Mouse (Mus musculus): ENCODE results near the gene Sorcs3. TPM values are rescaled to one million over a fixed set of nuclear protein-coding genes. Genes with fewer than 3 reads are reported as not detected.

Sorcs3 gene
- total and polyA plus RNA-seq, 2 experiments from 2014 or later = 10.9 to 20.8 TPM

- WGBS = 22% methylated on average over 9 of the region's 9 CpGs
- peaks cover 18% of the 10 kb centered on the region for H3K4me1 ChIP-seq (ENCODE audit: insufficient read depth)
- no peak overlapping the region for H3K27ac ChIP-seq (ENCODE audit: low read depth, low read length)
- no peak overlapping the region for H3K9ac ChIP-seq
- peak; percentile 71 for DNase-seq
- 0 out of 2 replicates have a peak, but pooled peaks cover 4% of the 10 kb centered on the region for H3K27me3 ChIP-seq (ENCODE audit: insufficient read depth, low read length)
- H3K9me3 ChIP-seq (ENCODE audit: low read length) = no peaks in the 10 kb centered on the region
- H3K4me3 ChIP-seq (ENCODE audit: low read depth, low read length) = no peak overlapping the region
- H3K36me3 ChIP-seq (ENCODE audit: insufficient read depth) = no peaks in the 10 kb centered on the region
- no peak for TF ChIP-seq CTCF (IDR thresholded peaks at IDR 0.05; ENCODE audit: low read depth)
- peak overlapping the region; percentile 38 for H3K4me2 ChIP-seq (ENCODE audit: low read depth)
- ATAC-seq = peak; percentile 82
These were observed 32.6 kb downstream of the Sorcs3 start for GRCm38 (mm10) chr19:48238391-48238790.

- no peaks in the 10 kb centered on the region for H3K9me3 ChIP-seq (ENCODE audit: low read length)
- ATAC-seq (peak; percentile 70), DNase-seq (peak; percentile 48)
- no peak overlapping the region for H3K9ac ChIP-seq
- TF ChIP-seq CTCF (IDR thresholded peaks at IDR 0.05; ENCODE audit: low read depth) = no peak
- H3K27me3 ChIP-seq (ENCODE audit: insufficient read depth, low read length) = 0 out of 2 replicates have a peak, but pooled peaks cover 4% of the 10 kb centered on the region
- no peak overlapping the region for H3K4me2 ChIP-seq (ENCODE audit: low read depth)
- H3K4me3 ChIP-seq (ENCODE audit: low read depth, low read length) = no peak overlapping the region
- WGBS = 9% methylated on average over 2 of the region's 2 CpGs
- H3K36me3 ChIP-seq (ENCODE audit: insufficient read depth) = no peaks in the 10 kb centered on the region
- H3K4me1 ChIP-seq (ENCODE audit: insufficient read depth) = peaks cover 18% of the 10 kb centered on the region
- H3K27ac ChIP-seq (ENCODE audit: low read depth, low read length) = no peak overlapping the region
These were observed 35.1 kb downstream of the Sorcs3 start for GRCm38 (mm10) chr19:48240960-48241359.

- Histone ChIP-seq H3K36me3 (ENCODE audit: insufficient read depth) (no peaks in the 10 kb centered on the region), H3K9ac (no peak overlapping the region), H3K4me1 (ENCODE audit: insufficient read depth) (0 out of 2 replicates have a peak, but pooled peaks cover 7% of the 10 kb centered on the region), H3K27me3 (ENCODE audit: insufficient read depth, low read length) (no peaks in the 10 kb centered on the region), H3K4me3 (ENCODE audit: low read depth, low read length) (no peak overlapping the region), H3K9me3 (ENCODE audit: low read length) (no peaks in the 10 kb centered on the region), H3K4me2 (ENCODE audit: low read depth) (no peak overlapping the region), H3K27ac (ENCODE audit: low read depth, low read length) (no peak overlapping the region)
- no peak for DNase-seq
- no peak for TF ChIP-seq CTCF (IDR thresholded peaks at IDR 0.05; ENCODE audit: low read depth)
- no peak for ATAC-seq
- WGBS = 67% methylated on average over 3 of the region's 3 CpGs
These were observed 38.2 kb downstream of the Sorcs3 start for GRCm38 (mm10) chr19:48244036-48244435.

GRCm38 (mm10) chr19:48259223-48259622 lies 53.4 kb downstream of the Sorcs3 start:
- H3K4me2 ChIP-seq (ENCODE audit: low read depth) = no peak overlapping the region
- ATAC-seq (no peak), DNase-seq (no peak)
- 75% methylated on average over 7 of the region's 7 CpGs for WGBS
- H3K4me1 ChIP-seq (ENCODE audit: insufficient read depth) = no peaks in the 10 kb centered on the region
- H3K4me3 ChIP-seq (ENCODE audit: low read depth, low read length) = no peak overlapping the region
- no peaks in the 10 kb centered on the region for H3K36me3 ChIP-seq (ENCODE audit: insufficient read depth)
- H3K9me3 ChIP-seq (ENCODE audit: low read length) = no peaks in the 10 kb centered on the region
- H3K9ac ChIP-seq = no peak overlapping the region
- H3K27ac ChIP-seq (ENCODE audit: low read depth, low read length) = no peak overlapping the region
- no peak for TF ChIP-seq CTCF (IDR thresholded peaks at IDR 0.05; ENCODE audit: low read depth)
- no peaks in the 10 kb centered on the region for H3K27me3 ChIP-seq (ENCODE audit: insufficient read depth, low read length)

GRCm38 (mm10) chr19:48260671-48261070 lies 54.8 kb downstream of the Sorcs3 start:
- Histone ChIP-seq H3K4me3 (ENCODE audit: low read depth, low read length) (no peak overlapping the region), H3K4me2 (ENCODE audit: low read depth) (no peak overlapping the region), H3K4me1 (ENCODE audit: insufficient read depth) (no peaks in the 10 kb centered on the region), H3K36me3 (ENCODE audit: insufficient read depth) (no peaks in the 10 kb centered on the region), H3K9me3 (ENCODE audit: low read length) (no peaks in the 10 kb centered on the region), H3K9ac (no peak overlapping the region), H3K27ac (ENCODE audit: low read depth, low read length) (no peak overlapping the region), H3K27me3 (ENCODE audit: insufficient read depth, low read length) (no peaks in the 10 kb centered on the region)
- DNase-seq (peak; percentile 56), ATAC-seq (peak; percentile 83)
- 51% methylated on average over 8 of the region's 8 CpGs for WGBS
- TF ChIP-seq CTCF (IDR thresholded peaks at IDR 0.05; ENCODE audit: low read depth) = no peak

GRCm38 (mm10) chr19:48263750-48264149 lies 57.9 kb downstream of the Sorcs3 start:
- H3K4me1 ChIP-seq (ENCODE audit: insufficient read depth) = no peaks in the 10 kb centered on the region
- H3K27ac ChIP-seq (ENCODE audit: low read depth, low read length) = no peak overlapping the region
- H3K9ac ChIP-seq = no peak overlapping the region
- TF ChIP-seq CTCF (IDR thresholded peaks at IDR 0.05; ENCODE audit: low read depth) = no peak
- H3K9me3 ChIP-seq (ENCODE audit: low read length) = no peaks in the 10 kb centered on the region
- no peaks in the 10 kb centered on the region for H3K36me3 ChIP-seq (ENCODE audit: insufficient read depth)
- no peak for DNase-seq
- ATAC-seq = peak; percentile 34; the same call in 1 of the 2 replicates
- 60% methylated on average over 5 of the region's 5 CpGs for WGBS
- H3K27me3 ChIP-seq (ENCODE audit: insufficient read depth, low read length) = no peaks in the 10 kb centered on the region
- H3K4me3 ChIP-seq (ENCODE audit: low read depth, low read length) = no peak overlapping the region
- H3K4me2 ChIP-seq (ENCODE audit: low read depth) = no peak overlapping the region

- Histone ChIP-seq H3K4me3 (ENCODE audit: low read depth, low read length) (no peak overlapping the region), H3K9ac (no peak overlapping the region), H3K4me1 (ENCODE audit: insufficient read depth) (no peaks in the 10 kb centered on the region), H3K4me2 (ENCODE audit: low read depth) (no peak overlapping the region), H3K27me3 (ENCODE audit: insufficient read depth, low read length) (no peaks in the 10 kb centered on the region), H3K36me3 (ENCODE audit: insufficient read depth) (no peaks in the 10 kb centered on the region), H3K27ac (ENCODE audit: low read depth, low read length) (no peak overlapping the region), H3K9me3 (ENCODE audit: low read length) (no peaks in the 10 kb centered on the region)
- TF ChIP-seq CTCF (IDR thresholded peaks at IDR 0.05; ENCODE audit: low read depth) = no peak
- WGBS = 36% methylated on average over 8 of the region's 8 CpGs
- ATAC-seq (no peak), DNase-seq (no peak)
These were observed 74.4 kb downstream of the Sorcs3 start for GRCm38 (mm10) chr19:48280273-48280672.
